Mouse (Mus musculus) embryonic facial prominence, embryonic 15.5 days (tissue): ENCODE results near the gene Sf3b3. TPM values are rescaled to one million over a fixed set of nuclear protein-coding genes. Genes with fewer than 3 reads are reported as not detected.

Source experiments
- ATAC-seq: fragments of 200-750 bp; cut with Nextera tagmentation; 2 replicates; pipeline ENCODE4 v1.8.0; 2017; ENCODE audit warnings: low read depth, moderate TSS enrichment; ENCODE audit not compliant: insufficient number of reproducible peaks, low FRiP score, low TSS enrichment
- H3K27ac ChIP-seq: fragments of 300-500 bp; sonication (generic); replicated peaks from 2 replicates; pipeline ENCODE4 v1.5.1; 2015; ENCODE audit warnings: mild to moderate bottlenecking, inconsistent platforms
- H3K27me3 ChIP-seq: fragments of 300-500 bp; sonication (generic); 2 replicates; pipeline ENCODE4 v1.6.1; 2015; ENCODE audit warnings: inconsistent platforms
- H3K36me3 ChIP-seq: fragments of 300-500 bp; sonication (generic); 2 replicates; pipeline ENCODE4 v1.6.1; 2015; ENCODE audit warnings: mild to moderate bottlenecking, inconsistent platforms
- H3K4me1 ChIP-seq: fragments of 300-500 bp; sonication (generic); 2 replicates; pipeline ENCODE4 v1.6.1; 2015; ENCODE audit warnings: inconsistent platforms
- H3K4me2 ChIP-seq: fragments of 300-500 bp; sonication (generic); replicated peaks from 2 replicates; pipeline ENCODE4 v1.6.1; 2015; ENCODE audit warnings: mild to moderate bottlenecking, inconsistent platforms
- H3K4me3 ChIP-seq: fragments of 300-500 bp; sonication (generic); replicated peaks from 2 replicates; pipeline ENCODE4 v1.5.1; 2015; ENCODE audit warnings: mild to moderate bottlenecking, inconsistent platforms
- H3K9ac ChIP-seq: fragments of 300-500 bp; sonication (generic); 2 replicates; pipeline ENCODE4 v1.6.1; 2015; ENCODE audit warnings: inconsistent platforms
- H3K9me3 ChIP-seq: fragments of 300-500 bp; sonication (generic); replicated peaks from 2 replicates; pipeline ENCODE4 v1.6.1; 2016; ENCODE audit warnings: inconsistent platforms
- WGBS: fragments of 180-500 bp; shearing (Covaris S2); methylation state at CpG from one replicate; pipeline ENCODE4 v1.1.7; 2015; 5-methylcytosine and 5-hydroxymethylcytosine counted together
- polyA plus RNA-seq: library from polyadenylated mRNA; unstranded; fragments of >200 nt; fragmentation: Nextera tagmentation; extraction: Ambion mirVana; gene quantifications from 2 replicates; pipeline ENCODE4 v1.2.1, GENCODE M21; 2015

The Sf3b3 gene
- polyA plus RNA-seq, 1 experiment from 2014 or later, result 130 TPM

GRCm38 (mm10) chr8:110804825-110805514 is 41.6 kb downstream of the Sf3b3 start:
- WGBS, result 65% methylated on average over 3 of the region's 3 CpGs
- ATAC-seq, result no peak
- no peak overlapping the region; the same call in 1 of the 2 replicates for H3K4me3 ChIP-seq
- no peaks in the 10 kb centered on the region for H3K27me3 ChIP-seq
- no peaks in the 10 kb centered on the region for H3K9me3 ChIP-seq
- no peak overlapping the region for H3K9ac ChIP-seq
- peaks cover 9% of the 10 kb centered on the region for H3K36me3 ChIP-seq
- no peak overlapping the region for H3K4me2 ChIP-seq
- H3K4me1 ChIP-seq, result peaks cover 39% of the 10 kb centered on the region
- no peak overlapping the region for H3K27ac ChIP-seq

- 76% methylated on average over 9 of the region's 9 CpGs for WGBS
- no peak overlapping the region for H3K27ac ChIP-seq
Observed at GRCm38 (mm10) chr8:110803856-110804255, 42.7 kb downstream of the Sf3b3 start.

GRCm38 (mm10) chr8:110802988-110803387 is 43.6 kb downstream of the Sf3b3 start:
- no peaks in the 10 kb centered on the region for H3K36me3 ChIP-seq
- no peak overlapping the region for H3K4me2 ChIP-seq
- no peaks in the 10 kb centered on the region for H3K9me3 ChIP-seq
- ATAC-seq, result no peak
- no peaks in the 10 kb centered on the region for H3K27me3 ChIP-seq
- H3K4me1 ChIP-seq, result peaks cover 20% of the 10 kb centered on the region
- no peak overlapping the region for H3K27ac ChIP-seq
- H3K4me3 ChIP-seq, result no peak overlapping the region
- H3K9ac ChIP-seq, result no peak overlapping the region
- WGBS, result 76% methylated on average over 5 of the region's 5 CpGs

More at GRCm38 (mm10) chr8:110803856-110804255, 42.7 kb downstream of the Sf3b3 start:
- Histone ChIP-seq H3K9me3 (no peaks in the 10 kb centered on the region), H3K4me2 (no peak overlapping the region), H3K9ac (no peak overlapping the region), H3K4me3 (no peak overlapping the region), H3K27me3 (no peaks in the 10 kb centered on the region), H3K36me3 (no peaks in the 10 kb centered on the region), H3K4me1 (peaks cover 28% of the 10 kb centered on the region)
- no peak for ATAC-seq

GRCm38 (mm10) chr8:110797086-110797485 is 49.5 kb downstream of the Sf3b3 start:
- H3K4me1 ChIP-seq, result peaks cover 24% of the 10 kb centered on the region
- H3K27ac ChIP-seq, result no peak overlapping the region
- H3K4me2 ChIP-seq, result no peak overlapping the region
- H3K36me3 ChIP-seq, result no peaks in the 10 kb centered on the region
- H3K9ac ChIP-seq, result no peak overlapping the region
- no peak overlapping the region for H3K4me3 ChIP-seq
- H3K9me3 ChIP-seq, result no peaks in the 10 kb centered on the region
- WGBS, result 93% methylated on average over 8 of the region's 8 CpGs
- H3K27me3 ChIP-seq, result no peaks in the 10 kb centered on the region
- no peak for ATAC-seq

GRCm38 (mm10) chr8:110794363-110794965 is 52.1 kb downstream of the Sf3b3 start:
- H3K4me2 ChIP-seq, result no peak overlapping the region
- no peaks in the 10 kb centered on the region for H3K27me3 ChIP-seq
- no peaks in the 10 kb centered on the region for H3K9me3 ChIP-seq
- no peaks in the 10 kb centered on the region for H3K36me3 ChIP-seq
- H3K4me1 ChIP-seq, result peaks cover 31% of the 10 kb centered on the region
- no peak for ATAC-seq
- H3K9ac ChIP-seq, result no peak overlapping the region
- WGBS, result 75% methylated on average over 7 of the region's 7 CpGs
- H3K27ac ChIP-seq, result no peak overlapping the region
- no peak overlapping the region for H3K4me3 ChIP-seq

GRCm38 (mm10) chr8:110793936-110794335 is 52.7 kb downstream of the Sf3b3 start:
- Histone ChIP-seq H3K4me1 (peaks cover 36% of the 10 kb centered on the region), H3K4me3 (no peak overlapping the region), H3K27ac (no peak overlapping the region), H3K9me3 (no peaks in the 10 kb centered on the region), H3K9ac (no peak overlapping the region), H3K4me2 (no peak overlapping the region), H3K36me3 (no peaks in the 10 kb centered on the region), H3K27me3 (no peaks in the 10 kb centered on the region)
- no peak for ATAC-seq
- WGBS, result 84% methylated on average over 9 of the region's 9 CpGs

- no peak overlapping the region for H3K9ac ChIP-seq
- 56% methylated on average over 9 of the region's 9 CpGs for WGBS
- no peak overlapping the region for H3K4me2 ChIP-seq
- no peaks in the 10 kb centered on the region for H3K36me3 ChIP-seq
- ATAC-seq, result no peak
- H3K4me3 ChIP-seq, result no peak overlapping the region
- no peaks in the 10 kb centered on the region for H3K27me3 ChIP-seq
- no peaks in the 10 kb centered on the region for H3K9me3 ChIP-seq
- no peak overlapping the region for H3K27ac ChIP-seq
- H3K4me1 ChIP-seq, result peaks cover 38% of the 10 kb centered on the region
Observed at GRCm38 (mm10) chr8:110793511-110793910, 53.1 kb downstream of the Sf3b3 start.

- H3K27me3 ChIP-seq, result no peaks in the 10 kb centered on the region
- no peak; the same call in 1 of the 2 replicates for ATAC-seq
- H3K4me1 ChIP-seq, result peaks cover 38% of the 10 kb centered on the region
- H3K36me3 ChIP-seq, result no peaks in the 10 kb centered on the region
- 62% methylated on average over 11 of the region's 11 CpGs for WGBS
- H3K9ac ChIP-seq, result no peak overlapping the region
- H3K4me2 ChIP-seq, result no peak overlapping the region
- no peak overlapping the region for H3K4me3 ChIP-seq
- H3K27ac ChIP-seq, result no peak overlapping the region
- no peaks in the 10 kb centered on the region for H3K9me3 ChIP-seq
Observed at GRCm38 (mm10) chr8:110792574-110793200, 53.9 kb downstream of the Sf3b3 start.

GRCm38 (mm10) chr8:110791164-110791563 is 55.4 kb downstream of the Sf3b3 start:
- no peak for ATAC-seq
- Histone ChIP-seq H3K27ac (no peak overlapping the region), H3K4me2 (no peak overlapping the region), H3K9me3 (no peaks in the 10 kb centered on the region), H3K27me3 (no peaks in the 10 kb centered on the region), H3K4me1 (peaks cover 38% of the 10 kb centered on the region), H3K36me3 (no peaks in the 10 kb centered on the region), H3K4me3 (no peak overlapping the region), H3K9ac (no peak overlapping the region)
- WGBS, result 58% methylated on average over 10 of the region's 10 CpGs

GRCm38 (mm10) chr8:110790270-110790669 is 56.3 kb downstream of the Sf3b3 start:
- H3K9me3 ChIP-seq, result no peaks in the 10 kb centered on the region
- no peaks in the 10 kb centered on the region for H3K27me3 ChIP-seq
- H3K4me3 ChIP-seq, result no peak overlapping the region
- no peak overlapping the region; the same call in 1 of the 2 replicates for H3K9ac ChIP-seq
- H3K27ac ChIP-seq, result peak overlapping the region; percentile 58
- H3K4me2 ChIP-seq, result no peak overlapping the region
- H3K36me3 ChIP-seq, result no peaks in the 10 kb centered on the region
- no peak for ATAC-seq
- 69% methylated on average over 6 of the region's 6 CpGs for WGBS
- peaks cover 38% of the 10 kb centered on the region for H3K4me1 ChIP-seq

GRCm38 (mm10) chr8:110789571-110789970 is 57.0 kb downstream of the Sf3b3 start:
- peak overlapping the region; percentile 58 for H3K27ac ChIP-seq
- H3K4me1 ChIP-seq, result peaks cover 38% of the 10 kb centered on the region
- no peaks in the 10 kb centered on the region for H3K9me3 ChIP-seq
- H3K36me3 ChIP-seq, result no peaks in the 10 kb centered on the region
- H3K4me3 ChIP-seq, result no peak overlapping the region
- H3K27me3 ChIP-seq, result no peaks in the 10 kb centered on the region
- H3K4me2 ChIP-seq, result no peak overlapping the region; the same call in 1 of the 2 replicates
- ATAC-seq, result no peak; the same call in 1 of the 2 replicates
- WGBS, result 40% methylated on average over 12 of the region's 12 CpGs
- H3K9ac ChIP-seq, result no peak overlapping the region
